Mouse (Mus musculus) adrenal gland, postnatal 36 days (tissue): ENCODE results near the gene Akap17b. TPM values are rescaled to one million over a fixed set of nuclear protein-coding genes. Genes with fewer than 3 reads are reported as not detected.

Source experiments
- DNase-seq, 2 experiments: peaks; one replicate each; pipeline ENCODE4 v3.0.0; 2021; ENCODE audit warnings: mixed read lengths in 1 of 2
- total RNA-seq, 2 experiments: library from RNA; stranded (reverse); gene quantifications; 2 replicates each; pipeline ENCODE4 v1.2.3; 2021

The Akap17b gene
- total RNA-seq, 2 experiments from 2014 or later, result 5.1 to 8.2 TPM

DNA sequence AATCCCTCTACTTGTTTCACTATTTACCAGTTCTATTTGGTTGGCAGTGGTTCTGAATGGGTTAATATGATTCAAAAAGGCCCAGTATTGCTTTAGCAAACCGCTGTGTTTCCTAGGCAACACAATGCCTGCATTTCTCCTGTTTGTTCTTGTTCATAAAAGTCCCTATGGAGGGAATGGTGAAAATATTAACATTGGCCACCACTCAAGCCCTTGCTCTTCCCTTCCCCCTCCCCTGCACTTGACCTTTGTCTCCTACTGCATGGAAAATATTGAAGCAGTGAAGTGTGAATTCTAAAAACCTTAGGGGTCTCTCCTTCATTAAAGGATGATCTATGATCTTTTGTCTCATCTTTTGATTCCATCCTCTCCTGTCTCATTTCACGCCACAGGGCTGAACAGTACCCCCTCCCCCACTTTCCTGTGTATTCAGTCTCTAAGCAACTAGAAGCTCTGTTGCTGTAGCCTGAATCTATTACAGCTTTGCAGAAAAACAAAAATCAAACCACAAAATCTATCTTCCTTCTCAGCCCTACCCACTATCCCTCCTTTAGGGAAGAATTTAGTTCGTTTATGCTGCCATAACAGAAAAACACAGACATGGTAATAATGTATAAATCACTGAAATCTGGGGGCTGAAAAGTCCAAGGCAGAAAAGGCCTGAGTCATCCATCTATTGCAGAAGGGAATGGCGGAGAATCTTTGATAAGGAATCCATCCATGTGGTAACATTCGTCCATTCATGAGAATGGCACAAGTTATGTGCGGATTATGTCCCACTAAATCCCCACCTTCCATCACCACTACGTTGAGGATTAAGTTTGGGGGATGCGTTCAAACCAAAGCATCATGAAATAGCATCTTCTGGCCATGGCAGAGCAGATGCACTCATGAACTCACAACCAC, 57.6 kb downstream of the Akap17b start:
- DNase-seq, result no peak

DNA sequence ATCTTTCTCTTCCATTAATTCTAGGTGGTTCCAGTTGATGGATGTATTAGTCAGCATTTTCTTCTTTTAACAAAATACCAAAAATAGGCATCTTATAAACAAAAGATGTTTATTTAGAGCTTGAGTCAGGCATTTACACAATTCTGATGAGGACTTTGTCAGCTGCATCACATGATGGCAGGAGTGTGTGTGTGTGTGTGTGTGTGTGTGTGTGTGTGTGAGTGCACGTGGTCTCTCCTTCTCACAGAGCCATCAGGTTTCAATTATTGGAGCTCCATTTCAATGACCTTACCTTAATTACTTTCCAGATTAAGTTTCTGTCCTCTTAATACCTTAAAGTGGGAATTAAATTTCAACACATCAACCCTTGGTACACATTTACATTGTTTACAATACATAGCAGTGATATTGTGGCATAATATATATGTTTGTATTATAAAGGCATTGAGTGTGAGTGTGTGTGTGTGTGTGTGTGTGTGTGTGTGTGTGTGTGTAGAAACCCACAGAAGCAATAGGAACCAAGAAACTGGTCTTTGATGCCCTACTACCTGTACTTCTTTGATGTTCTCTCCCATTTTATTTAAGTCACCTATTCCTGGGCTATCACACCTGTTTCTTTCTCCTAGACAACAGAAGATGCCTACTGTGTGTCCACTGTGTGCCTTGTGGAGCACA, 58.4 kb downstream of the Akap17b start:
- no peak for DNase-seq

DNA sequence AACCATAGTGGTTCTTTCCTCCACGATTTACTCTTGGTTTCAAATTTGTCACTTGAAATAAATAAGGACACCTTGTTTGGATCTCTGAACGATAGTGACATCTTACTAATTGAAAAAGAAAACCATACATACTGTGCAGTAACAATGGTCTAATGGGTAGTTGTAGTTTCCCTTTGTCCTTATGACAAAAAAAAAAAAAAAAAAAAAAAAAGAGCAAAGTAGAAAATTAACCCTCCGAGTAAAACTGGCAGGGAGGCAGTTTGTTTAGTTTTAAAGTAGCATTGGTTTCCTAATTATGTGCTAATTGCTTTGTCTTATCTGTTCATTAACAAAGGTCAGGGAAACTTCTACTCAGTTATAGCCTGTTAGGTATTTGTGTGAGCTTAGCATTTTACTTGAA, 83.1 kb downstream of the Akap17b start:
- DNase-seq, result no peak

DNA sequence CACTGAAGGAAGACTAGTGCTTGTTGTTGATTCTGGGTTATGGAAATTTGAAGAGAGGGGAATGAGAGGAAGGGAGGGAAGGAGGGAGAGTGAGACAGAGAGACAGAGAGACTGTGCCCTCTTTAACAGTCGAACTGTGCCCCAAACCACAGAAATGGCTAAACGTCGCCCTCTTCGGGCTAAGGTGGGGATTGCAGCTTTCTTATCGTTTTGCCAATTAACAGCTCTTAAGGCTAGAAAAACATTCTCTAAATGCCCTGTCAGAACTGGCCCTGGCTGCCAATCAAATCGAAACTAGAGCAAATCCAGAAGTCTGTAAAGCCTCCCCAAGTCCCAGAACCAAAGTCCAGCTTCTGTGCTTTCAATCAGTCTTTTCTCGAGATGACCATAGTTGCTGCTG, 83.5 kb downstream of the Akap17b start:
- peak; percentile 71 to 74 for DNase-seq

DNA sequence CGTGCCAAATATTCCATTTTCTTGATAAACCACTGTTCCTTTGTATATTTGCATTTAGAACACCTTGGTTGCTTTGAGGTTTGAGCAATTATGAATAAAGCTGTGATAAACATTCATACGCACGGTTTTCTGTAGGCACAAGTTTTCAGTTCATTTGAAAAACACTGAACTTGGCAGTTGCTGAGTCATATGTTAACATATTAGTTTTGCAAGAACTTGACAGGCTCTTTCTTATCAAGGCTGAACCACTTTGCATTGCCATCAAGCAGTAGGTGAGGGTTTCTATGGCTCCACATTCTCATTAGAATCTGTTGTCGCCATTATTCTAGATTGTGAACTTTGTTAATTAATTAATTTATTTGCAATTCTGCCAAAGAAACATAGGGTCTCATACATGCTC, 85.0 kb downstream of the Akap17b start:
- DNase-seq, result no peak

Other genes starting within 250 kb of the Akap17b start
- gene Gm6268, start 244.1 kb downstream of the Akap17b start, total RNA-seq, result not detected
- gene Gm14569, start 153.6 kb downstream of the Akap17b start, total RNA-seq, result under 1 TPM in 1 of 2 experiments, not detected in 1; 0.20 TPM
- gene Pgrmc1, start 47.2 kb downstream of the Akap17b start, total RNA-seq, result 100 to 1,000 TPM; 444 to 539 TPM
- gene Slc25a43, start 98.3 kb upstream of the Akap17b start, total RNA-seq, result 1 to 10 TPM; 1.1 to 2.2 TPM
- gene Slc25a5, start 150.3 kb upstream of the Akap17b start, total RNA-seq, result 100 to 1,000 TPM; 483 to 490 TPM
- 10 to 100 TPM; 63.2 to 66.3 TPM for gene Ube2a, start 228.5 kb upstream of the Akap17b start, total RNA-seq
- 10 to 100 TPM; 50.3 to 51.5 TPM for gene C330007P06Rik, start 228.7 kb upstream of the Akap17b start, total RNA-seq